10 mouse cellular contexts compared by ENCODE assay signal in the genomic region with DNA sequence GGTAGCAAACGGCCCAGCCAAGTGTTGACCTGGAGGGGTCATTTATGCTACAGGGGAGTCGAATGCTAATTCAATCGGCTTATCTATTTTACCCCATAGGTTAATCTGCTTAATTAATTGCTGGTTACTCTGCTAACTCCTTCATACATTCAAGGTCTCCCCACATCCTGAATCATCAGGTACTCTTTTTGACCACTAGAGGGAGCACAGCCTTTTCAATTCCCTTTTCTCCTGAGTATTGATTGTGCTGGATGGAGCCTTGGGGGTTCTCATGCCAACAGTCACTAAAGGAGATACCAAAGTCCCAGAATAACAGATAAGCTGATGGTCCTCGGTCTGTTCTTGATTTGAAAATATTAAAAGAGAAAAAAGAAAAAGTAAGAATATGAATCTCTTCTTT.
DNase-seq lines count a peak whose midpoint lies in the region; ATAC-seq and TF ChIP-seq lines count a peak whose summit lies in the region.
"Had no signal": no experiment of that assay in that cellular context is flagged by ENCODE, and none has a peak within 500 bp of the region (broad histone marks: within the 10 kb centered on the region; RNA-seq: fewer than 3 reads in every experiment).

No protein-coding gene starts in this region.

- no peaks in the 10 kb centered on the region for H3K4me1 ChIP-seq in hindbrain, embryonic 11.5 days (replicated peaks; ENCODE audit: control insufficient read depth, insufficient read depth, low read length)
- peaks cover 5% of the 10 kb centered on the region for H3K4me1 ChIP-seq in hindbrain, embryonic 10.5 days (replicated peaks)
- no peaks in the 10 kb centered on the region for H3K4me1 ChIP-seq in lung, adult 2 months (ENCODE audit: control insufficient read depth, insufficient read depth, low read length)
- H3K4me1 ChIP-seq in hindbrain, embryonic 13.5 days (replicated peaks) = peaks cover under 1% of the 10 kb centered on the region; the same call in 1 of the 2 replicates
- H3K4me1 ChIP-seq: liver, embryonic 15.5 days; stomach, embryonic 15.5 days had no signal

- peak; percentile 56 for DNase-seq in hindbrain, embryonic 11.5 days (ENCODE audit: low spot score)
- no peak for DNase-seq in hindbrain, embryonic 10.5 days (ENCODE audit: low spot score)
- peak; percentile 18 for DNase-seq in thymus, postnatal 14 days
- no peak for DNase-seq in thymus, postnatal 4 days
- DNase-seq in c-Kit-positive CD71-positive TER-119-negative erythroid progenitor cells, embryonic 14.5 days (ENCODE audit: low read depth) = peak; percentile 10
- DNase-seq in lung, adult 2 months = no peak

- H3K27ac ChIP-seq in hindbrain, embryonic 11.5 days (ENCODE audit: low read depth, low read length) = no peak overlapping the region
- no peak overlapping the region for H3K27ac ChIP-seq in hindbrain, embryonic 10.5 days
- H3K27ac ChIP-seq in hindbrain, embryonic 13.5 days = no peak overlapping the region
- H3K27ac ChIP-seq: liver, embryonic 15.5 days; stomach, embryonic 15.5 days had no signal

- H3K4me3 ChIP-seq in hindbrain, embryonic 11.5 days (ENCODE audit: low read depth, low read length) = no peak overlapping the region
- no peak overlapping the region for H3K4me3 ChIP-seq in hindbrain, embryonic 10.5 days
- H3K4me3 ChIP-seq in lung, adult 2 months (replicated peaks; ENCODE audit: extremely low read depth, low read depth, low read length) = no peak overlapping the region
- H3K4me3 ChIP-seq in hindbrain, embryonic 13.5 days = no peak overlapping the region
- H3K4me3 ChIP-seq: liver, embryonic 15.5 days; stomach, embryonic 15.5 days had no signal

- H3K4me2 ChIP-seq in hindbrain, embryonic 11.5 days (replicated peaks; ENCODE audit: low read depth, low read length) = no peak overlapping the region
- no peak overlapping the region for H3K4me2 ChIP-seq in hindbrain, embryonic 13.5 days
- H3K4me2 ChIP-seq: liver, embryonic 15.5 days; stomach, embryonic 15.5 days had no signal

- WGBS in hindbrain, embryonic 11.5 days = 39% methylated on average over 4 of the region's 4 CpGs
- WGBS in hindbrain, embryonic 10.5 days = 33% methylated on average over 4 of the region's 4 CpGs
- 25% methylated on average over 4 of the region's 4 CpGs for WGBS in lung, adult 2 months
- 42% methylated on average over 4 of the region's 4 CpGs for WGBS in hindbrain, embryonic 13.5 days

- H3K9ac ChIP-seq in hindbrain, embryonic 11.5 days (ENCODE audit: low read depth, low read length) = no peak overlapping the region
- no peak overlapping the region for H3K9ac ChIP-seq in hindbrain, embryonic 13.5 days
- H3K9ac ChIP-seq: liver, embryonic 15.5 days; stomach, embryonic 15.5 days had no signal

- no peak for TF ChIP-seq POLR2A in lung, adult 2 months (IDR thresholded peaks at IDR 0.05; ENCODE audit: borderline replicate concordance, extremely low read depth, low read depth, low read length)

- no peaks in the 10 kb centered on the region for H3K36me3 ChIP-seq in hindbrain, embryonic 11.5 days (ENCODE audit: control insufficient read depth, insufficient read depth, low read length)
- H3K36me3 ChIP-seq in hindbrain, embryonic 10.5 days = no peaks in the 10 kb centered on the region
- no peaks in the 10 kb centered on the region for H3K36me3 ChIP-seq in hindbrain, embryonic 13.5 days
- H3K36me3 ChIP-seq: liver, embryonic 15.5 days; stomach, embryonic 15.5 days had no signal

- peak; percentile 29; the same call in 1 of the 2 replicates for TF ChIP-seq CTCF in lung, adult 2 months (IDR thresholded peaks at IDR 0.05; ENCODE audit: insufficient read depth, low read length)

- H3K27me3 ChIP-seq in hindbrain, embryonic 11.5 days (ENCODE audit: control insufficient read depth, insufficient read depth, low read length) = no peaks in the 10 kb centered on the region
- no peaks in the 10 kb centered on the region for H3K27me3 ChIP-seq in hindbrain, embryonic 10.5 days (ENCODE audit: insufficient read depth, poor library complexity, severe bottlenecking)
- H3K27me3 ChIP-seq in hindbrain, embryonic 13.5 days = no peaks in the 10 kb centered on the region
- H3K27me3 ChIP-seq: liver, embryonic 15.5 days; stomach, embryonic 15.5 days had no signal

- ATAC-seq in hindbrain, embryonic 11.5 days (ENCODE audit: low FRiP score) = no peak
- no peak for ATAC-seq in megakaryocyte progenitor cell, adult 5-6 weeks (replicated peaks; ENCODE audit: poor library complexity)
- ATAC-seq in hindbrain, embryonic 13.5 days (ENCODE audit: low FRiP score) = no peak

- no peaks in the 10 kb centered on the region for H3K9me3 ChIP-seq in hindbrain, embryonic 11.5 days (ENCODE audit: control insufficient read depth, low read length)
- H3K9me3 ChIP-seq in hindbrain, embryonic 10.5 days = no peaks in the 10 kb centered on the region
- H3K9me3 ChIP-seq in hindbrain, embryonic 13.5 days = no peaks in the 10 kb centered on the region
- H3K9me3 ChIP-seq: liver, embryonic 15.5 days; stomach, embryonic 15.5 days had no signal

Comparison
In these comparisons a context has a peak if more than half of its experiments do, and no peak if none do; other contexts are left out.
1. DNase-seq: peak in hindbrain, embryonic 11.5 days (single experiment), thymus, postnatal 14 days (single experiment) and c-Kit-positive CD71-positive TER-119-negative erythroid progenitor cells, embryonic 14.5 days (single experiment); none in hindbrain, embryonic 10.5 days (single experiment), thymus, postnatal 4 days (single experiment) and lung, adult 2 months (single experiment).